Mouse (Mus musculus) erythroblast, embryonic 14.5 days (primary cell): Measurements from ENCODE around the gene Heph.

Experiments used
- GATA1 ChIP-seq: IDR thresholded peaks from 2 replicates; pipeline ENCODE4 v1.6.1; 2012; ENCODE audit warnings: low read length, inconsistent platforms, mixed read lengths
- TAL1 ChIP-seq: IDR thresholded peaks from 3 replicates; pipeline ENCODE4 v1.6.1; 2012; ENCODE audit warnings: low read length, inconsistent platforms, mixed read lengths

DNA sequence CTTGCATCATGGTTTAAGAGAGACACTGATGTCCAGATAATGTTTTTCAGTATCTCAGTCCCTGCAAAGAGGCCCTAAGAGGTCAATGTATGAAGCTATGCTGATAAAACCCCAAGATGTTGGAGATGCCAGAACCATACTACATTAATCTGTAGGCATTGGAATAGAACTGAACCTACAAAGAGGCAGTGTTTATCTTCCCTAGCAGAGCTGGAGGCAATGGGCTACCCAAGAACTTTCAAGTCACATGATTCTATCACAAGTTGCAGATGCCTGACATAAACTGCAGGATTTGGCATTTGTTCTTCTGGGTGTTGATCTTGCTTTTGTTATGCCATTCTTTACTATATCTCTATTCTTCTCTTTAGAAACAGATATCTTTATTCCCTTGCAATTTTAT, 35.8 kb upstream of the Heph start:
- TF ChIP-seq TAL1 (no peak), GATA1 (no peak)
